Mouse (Mus musculus) inflammation-experienced regulatory T-cells, adult 16 weeks (primary cell): ENCODE data around the gene Cabp1. TPM values are rescaled to one million over a fixed set of nuclear protein-coding genes. Genes with fewer than 3 reads are reported as not detected.

Source experiments
- polyA plus RNA-seq: library from polyadenylated mRNA; unstranded; fragments of 100-300 nt; shearing (Covaris generic); gene quantifications from one replicate; pipeline ENCODE4 v1.2.1, GENCODE M21; 2017

Cabp1 gene
- not detected for polyA plus RNA-seq

GRCm38 (mm10) chr5:115193669-115194625 is at the start of gene Cabp1:
Gene Cabp1 (minus strand): TSS chr5:115194381.

GRCm38 (mm10) chr5:115235786-115236263 is 41.6 kb upstream of the Cabp1 start, which contains the start of gene Pop5:
Gene Pop5 (plus strand): TSS chr5:115235836.

GRCm38 (mm10) chr5:115158040-115158983 is 35.9 kb downstream of the Cabp1 start, which contains the start of gene Mlec:
Gene Mlec (minus strand): TSS chr5:115158179.

GRCm38 (mm10) chr5:115134234-115135165 is 59.7 kb downstream of the Cabp1 start, which contains the start of gene Unc119b:
Gene Unc119b (minus strand): TSS chr5:115134975.

GRCm38 (mm10) chr5:115118961-115119570 is 75.1 kb downstream of the Cabp1 start, which contains the start of gene Acads:
Gene Acads (minus strand): TSS chr5:115119346.

Other genes with a start within 250 kb of the Cabp1 start
- not detected for gene Hnf1a, start 223.3 kb downstream of the Cabp1 start, polyA plus RNA-seq
- 3.0 TPM for gene Sppl3, start 183.2 kb downstream of the Cabp1 start, polyA plus RNA-seq
- 2.6 TPM for gene Gm10401, start 96.1 kb downstream of the Cabp1 start, polyA plus RNA-seq
- 41.4 TPM for gene Acads, start 75.0 kb downstream of the Cabp1 start, polyA plus RNA-seq
- gene Unc119b, start 59.4 kb downstream of the Cabp1 start, polyA plus RNA-seq = 56.8 TPM
- 67.1 TPM for gene Mlec, start 36.2 kb downstream of the Cabp1 start, polyA plus RNA-seq
- gene Pop5, start 41.5 kb upstream of the Cabp1 start, polyA plus RNA-seq = 121 TPM
- 30.9 TPM for gene Rnf10, start 78.5 kb upstream of the Cabp1 start, polyA plus RNA-seq
- gene Coq5, start 85.3 kb upstream of the Cabp1 start, polyA plus RNA-seq = 52.8 TPM
- 588 TPM for gene Dynll1, start 106.6 kb upstream of the Cabp1 start, polyA plus RNA-seq
- 13.5 TPM for gene Srsf9, start 132.8 kb upstream of the Cabp1 start, polyA plus RNA-seq
- 22.3 TPM for gene Gatc, start 146.8 kb upstream of the Cabp1 start, polyA plus RNA-seq
- gene Triap1, start 146.8 kb upstream of the Cabp1 start, polyA plus RNA-seq = 57.2 TPM
- 499 TPM for gene Cox6a1, start 154.6 kb upstream of the Cabp1 start, polyA plus RNA-seq
- gene Msi1, start 235.2 kb upstream of the Cabp1 start, polyA plus RNA-seq = not detected